Mouse (Mus musculus) MEL (cell line): ENCODE results near the gene Ssmem1. TPM values are rescaled to one million over a fixed set of nuclear protein-coding genes. Genes with fewer than 3 reads are reported as not detected.

Experiments used
- DNase-seq: peaks from one replicate; pipeline ENCODE4 v3.0.0; 2011; ENCODE audit warnings: low read depth, low spot score
- H3K27ac ChIP-seq: 2 replicates; pipeline ENCODE4 v1.5.1; 2012; ENCODE audit warnings: low read depth, mild to moderate bottlenecking, control low read depth, low read length, moderate library complexity; ENCODE audit not compliant: control insufficient read depth
- H3K27me3 ChIP-seq, 2 experiments: fragments of 150-350 bp in 1 of 2; sonication (generic) in 1 of 2; 2 replicates each; pipeline ENCODE4 v1.6.1; 2012; ENCODE audit warnings: low read length in 2 of 2, mild to moderate bottlenecking in 2 of 2, improper control_type of control experiment in 1 of 2, moderate library complexity in 1 of 2; ENCODE audit not compliant: insufficient read depth in 2 of 2, control insufficient read depth in 1 of 2
- H3K36me3 ChIP-seq, 2 experiments: 2 replicates each; pipeline ENCODE4 v1.6.1; 2012 to 2014; ENCODE audit warnings: low read length in 2 of 2, improper control_type of control experiment in 1 of 2, inconsistent platforms in 1 of 2, mild to moderate bottlenecking in 1 of 2; ENCODE audit not compliant: insufficient read depth in 2 of 2, control insufficient read depth in 1 of 2
- H3K4me1 ChIP-seq, 2 experiments: fragments of 150-350 bp in 1 of 2; sonication (generic) in 1 of 2; 2 replicates each; pipeline ENCODE4 v1.6.1; 2012; ENCODE audit warnings: low read length in 2 of 2, improper control_type of control experiment in 1 of 2, mild to moderate bottlenecking in 1 of 2; ENCODE audit not compliant: insufficient read depth in 2 of 2, control insufficient read depth in 1 of 2
- H3K4me3 ChIP-seq, 2 experiments: fragments of 150-350 bp in 1 of 2; sonication (generic) in 1 of 2; 2 replicates each; pipeline ENCODE4 v1.5.1; 2012; ENCODE audit warnings: low read depth in 2 of 2, low read length in 2 of 2, mild to moderate bottlenecking in 2 of 2, moderate library complexity in 2 of 2, control low read depth in 1 of 2, improper control_type of control experiment in 1 of 2; ENCODE audit not compliant: control insufficient read depth in 1 of 2, insufficient read depth in 1 of 2
- H3K79me2 ChIP-seq: 2 replicates; pipeline ENCODE4 v1.6.1; 2012; ENCODE audit warnings: mild to moderate bottlenecking, low read length, moderate library complexity; ENCODE audit not compliant: control insufficient read depth, poor library complexity, insufficient read depth
- H3K9ac ChIP-seq: 2 replicates; pipeline ENCODE4 v1.6.1; 2012; ENCODE audit warnings: low read depth, mild to moderate bottlenecking, control low read depth, low read length, moderate library complexity; ENCODE audit not compliant: control insufficient read depth, poor library complexity, severe bottlenecking
- H3K9me3 ChIP-seq: fragments of 150-350 bp; sonication (generic); replicated peaks from 2 replicates; pipeline ENCODE4 v1.6.1; 2012; ENCODE audit warnings: mild to moderate bottlenecking, low read length, improper control_type of control experiment, moderate library complexity; ENCODE audit not compliant: insufficient read depth
- BHLHE40 ChIP-seq: IDR thresholded peaks from 2 replicates; pipeline ENCODE4 v1.6.1; 2012; ENCODE audit warnings: low read depth, mild to moderate bottlenecking, inconsistent platforms, low read length, improper control_type of control experiment, borderline replicate concordance
- CHD2 ChIP-seq: IDR thresholded peaks from 2 replicates; pipeline ENCODE4 v1.6.1; 2011; ENCODE audit warnings: low read length, improper control_type of control experiment
- E2F4 ChIP-seq: IDR thresholded peaks from 2 replicates; pipeline ENCODE4 v1.6.1; 2011; ENCODE audit warnings: low read depth, low read length, improper control_type of control experiment, borderline replicate concordance
- GABPA ChIP-seq: IDR thresholded peaks from 2 replicates; pipeline ENCODE4 v1.6.1; 2012; ENCODE audit warnings: low read depth, mild to moderate bottlenecking, inconsistent platforms, low read length, improper control_type of control experiment, moderate library complexity
- KAT2A ChIP-seq: conservative IDR thresholded peaks from 2 replicates; pipeline ENCODE4 v1.6.1; 2012; ENCODE audit warnings: low read depth, low read length, improper control_type of control experiment, inconsistent platforms
- MAFK ChIP-seq: IDR thresholded peaks from 2 replicates; pipeline ENCODE4 v1.6.1; 2011; ENCODE audit warnings: low read depth, mild to moderate bottlenecking, low read length, improper control_type of control experiment, borderline replicate concordance
- MAZ ChIP-seq: IDR thresholded peaks from 2 replicates; pipeline ENCODE4 v1.6.1; 2012; ENCODE audit warnings: low read depth, mild to moderate bottlenecking, inconsistent platforms, low read length, improper control_type of control experiment
- MYB ChIP-seq: IDR thresholded peaks from 2 replicates; pipeline ENCODE4 v1.6.1; 2011; ENCODE audit warnings: mild to moderate bottlenecking, low read depth, low read length, improper control_type of control experiment
- MYC ChIP-seq: IDR thresholded peaks from 2 replicates; pipeline ENCODE4 v1.6.1; 2011; ENCODE audit warnings: low read depth, mild to moderate bottlenecking, low read length, improper control_type of control experiment, moderate library complexity
- NRF1 ChIP-seq: IDR thresholded peaks from 2 replicates; pipeline ENCODE4 v1.6.1; 2014; ENCODE audit warnings: low read depth, mild to moderate bottlenecking, inconsistent platforms, low read length, improper control_type of control experiment, moderate library complexity; ENCODE audit not compliant: poor library complexity, insufficient read depth, severe bottlenecking
- RAD21 ChIP-seq: IDR thresholded peaks from 2 replicates; pipeline ENCODE4 v1.6.1; 2011; ENCODE audit warnings: mild to moderate bottlenecking, low read depth, low read length, improper control_type of control experiment
- RCOR1 ChIP-seq: IDR thresholded peaks from 2 replicates; pipeline ENCODE4 v1.6.1; 2012; ENCODE audit warnings: low read depth, mild to moderate bottlenecking, inconsistent platforms, low read length, improper control_type of control experiment
- SIN3A ChIP-seq: IDR thresholded peaks from 2 replicates; pipeline ENCODE4 v1.6.1; 2012; ENCODE audit warnings: low read length, improper control_type of control experiment, inconsistent platforms
- TAL1 ChIP-seq: IDR thresholded peaks from 2 replicates; pipeline ENCODE4 v1.6.1; 2012; ENCODE audit warnings: mild to moderate bottlenecking, inconsistent platforms, low read length, moderate library complexity, mixed read lengths
- TBP ChIP-seq: IDR thresholded peaks from 2 replicates; pipeline ENCODE4 v1.8.0; 2011; ENCODE audit warnings: low read depth, low read length, improper control_type of control experiment
- TCF12 ChIP-seq: IDR thresholded peaks from 2 replicates; pipeline ENCODE4 v1.6.1; 2014; ENCODE audit warnings: low read depth, mild to moderate bottlenecking, inconsistent platforms, low read length, improper control_type of control experiment, moderate library complexity
- ZC3H11A ChIP-seq: IDR thresholded peaks from 2 replicates; pipeline ENCODE4 v1.6.1; 2012; ENCODE audit warnings: low read depth, mild to moderate bottlenecking, inconsistent platforms, low read length, improper control_type of control experiment
- ZKSCAN1 ChIP-seq: IDR thresholded peaks from 2 replicates; pipeline ENCODE4 v1.6.1; 2012; ENCODE audit warnings: low read depth, mild to moderate bottlenecking, inconsistent platforms, low read length, improper control_type of control experiment, moderate library complexity
- ZNF384 ChIP-seq: IDR thresholded peaks from 2 replicates; pipeline ENCODE4 v1.6.1; 2012; ENCODE audit warnings: low read depth, mild to moderate bottlenecking, inconsistent platforms, low read length, improper control_type of control experiment
- polyA plus RNA-seq, 2 experiments: library from polyadenylated mRNA; stranded (reverse) in 1 of 2; unstranded in 1 of 2; fragments of >175 nt in 1 of 2; fragments of >200 nt in 1 of 2; gene quantifications; 2 replicates each; pipeline versions ENCODE4 v1.2.1 to v1.2.4; 2012; ENCODE audit warnings: low replicate concordance in 2 of 2, low read depth in 1 of 2; ENCODE audit not compliant: insufficient read length in 2 of 2, insufficient read depth in 1 of 2, missing spikeins in 1 of 2
- total RNA-seq: library from RNA; depleted of rRNA; stranded (reverse); fragments of 300-350 nt; gene quantifications from 2 replicates; pipeline ENCODE4 v1.2.3, GENCODE M21; 2012

Gene Ssmem1
- total and polyA plus RNA-seq, 3 experiments: 0.08 to 0.13 TPM; not detected in 1

DNA sequence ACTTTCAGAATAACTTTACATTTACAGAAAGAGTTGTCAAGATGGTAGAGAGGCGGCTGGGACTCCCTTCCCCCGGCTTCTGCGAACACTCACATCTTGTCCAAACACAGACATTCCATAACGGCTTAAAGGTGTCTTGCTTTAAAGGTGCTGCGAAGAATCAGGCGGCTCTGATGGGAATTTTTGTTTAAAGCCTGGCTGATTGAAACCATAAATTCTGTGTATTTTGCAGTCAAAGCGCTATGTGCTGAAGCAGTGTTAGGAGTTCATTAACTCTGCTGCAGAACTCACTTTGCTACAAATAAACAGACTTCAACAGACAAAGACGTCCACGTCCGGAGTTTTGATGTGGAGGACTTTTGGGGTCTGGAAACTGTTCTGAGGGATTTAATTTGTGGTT lies 28.6 kb downstream of the Ssmem1 start:
- no peak for DNase-seq
- Histone ChIP-seq H3K27ac (no peak overlapping the region), H3K27me3 (peaks cover 3 to 6% of the 10 kb centered on the region in 2 experiments; a peak in 3 of 4 replicates), H3K36me3 (no peaks in the 10 kb centered on the region), H3K4me3 (no peak overlapping the region), H3K9me3 (no peaks in the 10 kb centered on the region), H3K79me2 (no peaks in the 10 kb centered on the region), H3K9ac (no peak overlapping the region), H3K4me1 (no peaks in the 10 kb centered on the region)
- no peak for TF ChIP-seq RAD21
- TF ChIP-seq CHD2: no peak
- TF ChIP-seq SIN3A: no peak
- no peak for TF ChIP-seq MYC
- no peak for TF ChIP-seq GABPA
- TF ChIP-seq ZC3H11A: no peak
- TF ChIP-seq MYB: no peak

DNA sequence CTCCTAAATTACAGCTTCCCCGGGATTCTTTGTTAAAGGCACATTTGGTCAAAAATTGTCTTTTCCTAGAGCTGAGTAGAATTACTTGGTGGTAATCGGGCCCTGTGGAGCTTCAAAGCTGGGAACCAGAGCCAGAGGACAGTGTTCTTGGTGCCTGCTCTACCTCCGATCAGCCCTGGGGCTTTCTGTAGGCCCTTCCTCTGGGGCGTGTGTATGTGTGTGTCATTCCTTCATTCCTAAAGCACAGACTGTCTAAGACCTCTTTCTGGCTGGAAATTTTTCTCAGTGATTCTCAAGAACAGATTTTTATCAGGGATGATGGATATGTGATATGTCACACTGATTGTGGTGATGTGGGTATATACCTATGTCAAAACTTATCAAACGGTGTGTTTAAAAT lies 29.2 kb downstream of the Ssmem1 start:
- H3K79me2 ChIP-seq: no peaks in the 10 kb centered on the region
- DNase-seq: no peak
- no peaks in the 10 kb centered on the region for H3K9me3 ChIP-seq
- TF ChIP-seq TBP (no peak), GABPA (no peak), MAFK (no peak), RAD21 (no peak)
- H3K4me1 ChIP-seq: no peaks in the 10 kb centered on the region
- no peaks in the 10 kb centered on the region for H3K36me3 ChIP-seq
- H3K4me3 ChIP-seq: no peak overlapping the region
- H3K27me3 ChIP-seq: peaks cover 3 to 6% of the 10 kb centered on the region in 2 experiments; a peak in 3 of 4 replicates
- H3K27ac ChIP-seq: no peak overlapping the region
- no peak overlapping the region for H3K9ac ChIP-seq

DNA sequence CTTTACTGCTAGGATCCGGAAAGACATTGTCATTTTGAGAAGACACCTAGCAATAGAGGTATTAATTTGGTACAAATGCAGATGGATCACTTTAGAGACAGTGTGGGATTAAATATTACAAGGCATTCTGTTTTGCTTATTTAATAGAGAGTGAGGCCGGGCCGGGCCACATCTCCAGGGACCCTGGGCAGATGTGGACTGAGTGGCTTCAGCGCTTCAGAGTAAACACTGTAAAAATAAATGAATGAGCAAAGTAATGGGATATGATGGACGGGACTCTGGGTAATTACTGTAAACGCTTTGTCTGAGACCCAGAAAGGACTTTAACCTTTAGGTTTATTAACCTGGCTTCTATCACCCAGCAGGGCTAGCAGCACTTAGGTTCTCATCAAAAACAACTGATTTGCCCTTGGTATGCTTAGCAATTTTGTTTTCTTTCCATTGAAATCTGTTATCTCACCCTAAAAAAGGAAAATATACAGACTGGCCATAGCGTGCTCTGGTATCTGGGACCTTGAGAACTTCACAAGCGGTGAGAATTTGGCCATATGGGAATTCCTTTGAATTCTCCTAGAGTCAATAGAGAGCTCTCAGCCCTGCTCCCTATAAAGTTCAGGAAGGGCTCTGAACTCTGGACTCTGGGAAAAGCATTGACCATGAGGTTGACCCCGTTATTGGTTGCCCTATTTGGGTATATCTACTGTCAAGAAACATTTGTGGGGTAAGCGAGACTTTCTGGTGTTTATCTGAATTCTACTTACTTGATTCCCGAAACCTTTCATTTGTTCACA lies 31.6 kb downstream of the Ssmem1 start, which contains the start of gene Cpa2:
Gene Cpa2, plus strand, starts transcription at position 574 of the 791 bp plus-strand sequence.
- no peaks in the 10 kb centered on the region for H3K4me1 ChIP-seq

More for the DNA sequence above, 31.6 kb downstream of the Ssmem1 start, which contains the start of gene Cpa2:
- no peaks in the 10 kb centered on the region for H3K9me3 ChIP-seq
- TF ChIP-seq GABPA: no peak
- TF ChIP-seq E2F4: no peak
- no peak for TF ChIP-seq RCOR1
- TF ChIP-seq NRF1: no peak
- no peak for TF ChIP-seq TBP
- no peak for TF ChIP-seq TAL1
- TF ChIP-seq TCF12: no peak
- TF ChIP-seq BHLHE40: no peak
- TF ChIP-seq ZKSCAN1: no peak
- TF ChIP-seq ZNF384: no peak
- TF ChIP-seq MYB: no peak
- no peak for TF ChIP-seq KAT2A
- no peak for TF ChIP-seq MAZ
- TF ChIP-seq, all 39 proteins: peak for 0
- peaks cover 3 to 6% of the 10 kb centered on the region in 2 experiments; a peak in 3 of 4 replicates for H3K27me3 ChIP-seq
- no peak within 1 kb of the TSS for H3K27ac ChIP-seq
- H3K36me3 ChIP-seq: no peaks in the 10 kb centered on the region
- H3K9ac ChIP-seq: no peak within 1 kb of the TSS
- no peaks in the 10 kb centered on the region for H3K79me2 ChIP-seq
- no peak within 1 kb of the TSS for H3K4me3 ChIP-seq
- DNase-seq: no peak
